Mouse (Mus musculus) activated CD4-positive, CD25-positive, alpha-beta regulatory T cell, adult 4 months (primary cell): ENCODE measurements around the gene Amdhd2. TPM values are rescaled to one million over a fixed set of nuclear protein-coding genes. Genes with fewer than 3 reads are reported as not detected.

Experiments used
- polyA plus RNA-seq, 2 experiments: library from polyadenylated mRNA; unstranded; fragments of 100-300 nt; shearing (Covaris generic); gene quantifications; one replicate each; pipeline ENCODE4 v1.2.1; 2017

Amdhd2 gene
- polyA plus RNA-seq, 2 experiments from 2014 or later, result 23.1 to 34.5 TPM

Other genes starting within 250 kb of the Amdhd2 start
- not detected for gene Dcpp3, start 246.3 kb downstream of the Amdhd2 start, polyA plus RNA-seq
- not detected for gene Sbp, start 222.1 kb downstream of the Amdhd2 start, polyA plus RNA-seq
- not detected for gene Sbpl, start 208.5 kb downstream of the Amdhd2 start, polyA plus RNA-seq
- gene Prss30, start 183.2 kb downstream of the Amdhd2 start, polyA plus RNA-seq, result under 1 TPM in 1 of 2 experiments, not detected in 1; 0.73 TPM
- gene Prss22, start 165.7 kb downstream of the Amdhd2 start, polyA plus RNA-seq, result not detected
- gene Prss27, start 125.6 kb downstream of the Amdhd2 start, polyA plus RNA-seq, result not detected
- 1 to 10 TPM; 5.5 to 6.4 TPM for gene Kctd5, start 90.3 kb downstream of the Amdhd2 start, polyA plus RNA-seq
- gene Pdpk1, start 12.8 kb downstream of the Amdhd2 start, polyA plus RNA-seq, result 10 to 100 TPM; 43.3 to 47.7 TPM
- 100 to 1,000 TPM; 152 to 192 TPM for gene Atp6v0c, start 5.9 kb upstream of the Amdhd2 start, polyA plus RNA-seq
- under 1 TPM; 0.45 to 0.60 TPM for gene Tbc1d24, start 41.8 kb upstream of the Amdhd2 start, polyA plus RNA-seq
- not detected for gene Ntn3, start 45.8 kb upstream of the Amdhd2 start, polyA plus RNA-seq
- 1 to 10 TPM; 6.6 to 8.8 TPM for gene Tedc2, start 57.1 kb upstream of the Amdhd2 start, polyA plus RNA-seq
- gene Ccnf, start 87.7 kb upstream of the Amdhd2 start, polyA plus RNA-seq, result 10 to 100 TPM in 1 of 2 experiments, 1 to 10 TPM in 1; 9.2 to 12.3 TPM
- gene Abca17, start 187.3 kb upstream of the Amdhd2 start, polyA plus RNA-seq, result under 1 TPM in 1 of 2 experiments, not detected in 1; 0.21 TPM
- 10 to 100 TPM; 15.8 to 20.0 TPM for gene Abca3, start 188.2 kb upstream of the Amdhd2 start, polyA plus RNA-seq